Mouse (Mus musculus) thymus, postnatal 0 days (tissue): ENCODE measurements around the gene Celf6. TPM values are rescaled to one million over a fixed set of nuclear protein-coding genes. Genes with fewer than 3 reads are reported as not detected.

Experiments
- DNase-seq: peaks from one replicate; pipeline ENCODE4 v3.0.0-alpha.2; 2015; ENCODE audit warnings: low spot score
- polyA plus RNA-seq: library from polyadenylated mRNA; unstranded; fragments of >200 nt; fragmentation: Nextera tagmentation; extraction: Ambion mirVana; gene quantifications from 2 replicates; pipeline ENCODE4 v1.2.1, GENCODE M21; 2015

Celf6 gene
- 0.08 TPM in 1 of 2 replicates, not detected in the other for polyA plus RNA-seq

- DNase-seq = peak; percentile 92
Observed at GRCm38 (mm10) chr9:59577844-59578504, at the start of gene Celf6. TSS of gene Celf6 (plus strand) at chr9:59577917.

GRCm38 (mm10) chr9:59528274-59528673 is 49.4 kb upstream of the Celf6 start:
- no peak for DNase-seq

- no peak for DNase-seq
Observed at GRCm38 (mm10) chr9:59531645-59532044, 46.1 kb upstream of the Celf6 start.

- no peak for DNase-seq
Observed at GRCm38 (mm10) chr9:59533422-59533821, 44.3 kb upstream of the Celf6 start.

- DNase-seq = no peak
Observed at GRCm38 (mm10) chr9:59533889-59534288, 43.8 kb upstream of the Celf6 start.

- DNase-seq = no peak
Observed at GRCm38 (mm10) chr9:59537651-59538050, 40.1 kb upstream of the Celf6 start.

GRCm38 (mm10) chr9:59539441-59540137 is 38.1 kb upstream of the Celf6 start, which contains the start of the genes Hexa and Tmem202:
TSS of gene Hexa (plus strand) at chr9:59539540.
TSS of gene Tmem202 (minus strand) at chr9:59539847.
- peak; percentile 68 for DNase-seq

- DNase-seq = no peak
Observed at GRCm38 (mm10) chr9:59541617-59542016, 36.1 kb upstream of the Celf6 start.

- DNase-seq = no peak
Observed at GRCm38 (mm10) chr9:59542766-59543324, 34.9 kb upstream of the Celf6 start.

GRCm38 (mm10) chr9:59544739-59545138 is 33.0 kb upstream of the Celf6 start:
- no peak for DNase-seq

GRCm38 (mm10) chr9:59547869-59548268 is 29.8 kb upstream of the Celf6 start:
- DNase-seq = no peak

GRCm38 (mm10) chr9:59548961-59549487 is 28.7 kb upstream of the Celf6 start:
- no peak for DNase-seq

- no peak for DNase-seq
Observed at GRCm38 (mm10) chr9:59550077-59550476, 27.6 kb upstream of the Celf6 start.

- DNase-seq = no peak
Observed at GRCm38 (mm10) chr9:59551017-59551416, 26.7 kb upstream of the Celf6 start.

- DNase-seq = no peak
Observed at GRCm38 (mm10) chr9:59551620-59552031, 26.1 kb upstream of the Celf6 start.

- no peak for DNase-seq
Observed at GRCm38 (mm10) chr9:59552610-59553009, 25.1 kb upstream of the Celf6 start.

GRCm38 (mm10) chr9:59553719-59554118 is 24.0 kb upstream of the Celf6 start:
- no peak for DNase-seq

GRCm38 (mm10) chr9:59565600-59565999 is 12.1 kb upstream of the Celf6 start:
- DNase-seq = peak; percentile 82

- peak; percentile 70 for DNase-seq
Observed at GRCm38 (mm10) chr9:59567111-59567510, 10.6 kb upstream of the Celf6 start.

GRCm38 (mm10) chr9:59571852-59572251 is 5.9 kb upstream of the Celf6 start:
- DNase-seq = no peak

GRCm38 (mm10) chr9:59577401-59577800 is 316 bp upstream of the Celf6 start:
- DNase-seq = no peak

- no peak for DNase-seq
Observed at GRCm38 (mm10) chr9:59578505-59578867, 769 bp downstream of the Celf6 start.
